Mouse (Mus musculus): Measurements from ENCODE around the gene 2810021J22Rik. TPM values are rescaled to one million over a fixed set of nuclear protein-coding genes. Genes with fewer than 3 reads are reported as not detected.
A peak's percentile ranks its signal among the peaks of the same experiment; 100 is the strongest.
"Not testable (repeated sequence)": the region's sequence is repeated elsewhere in the genome, so short reads cannot be mapped to it uniquely, and the experiment has no call there.

Gene 2810021J22Rik
- total RNA-seq (2014; fragmentation: Nextera tagmentation) (4.5 and 7.1 TPM in 2 replicates), total RNA-seq (2017) (3.5 and 4.9 TPM in 2 replicates)

- ATAC-seq (replicated peaks; ENCODE audit: low FRiP score, low TSS enrichment, poor library complexity, severe bottlenecking): peak; percentile 96
Measured at GRCm38 (mm10) chr11:58867039-58867953, at the start of gene 2810021J22Rik. Gene 2810021J22Rik, plus strand, starts transcription at chr11:58867216.

- ATAC-seq (replicated peaks; ENCODE audit: low FRiP score, low TSS enrichment, poor library complexity, severe bottlenecking): not testable (repeated sequence)
Measured at GRCm38 (mm10) chr11:58828937-58829336, 38.1 kb upstream of the 2810021J22Rik start, which contains the start of gene Olfr312. Gene Olfr312, plus strand, starts transcription at chr11:58829237.

- no peak for ATAC-seq (replicated peaks; ENCODE audit: low FRiP score, low TSS enrichment, poor library complexity, severe bottlenecking)
Measured at GRCm38 (mm10) chr11:58829764-58830163, 37.3 kb upstream of the 2810021J22Rik start.

- ATAC-seq (replicated peaks; ENCODE audit: low FRiP score, low TSS enrichment, poor library complexity, severe bottlenecking): not testable (repeated sequence)
Measured at GRCm38 (mm10) chr11:58832541-58832940, 34.5 kb upstream of the 2810021J22Rik start.

GRCm38 (mm10) chr11:58838951-58839350 lies 28.1 kb upstream of the 2810021J22Rik start, which contains the start of gene Olfr311:
Gene Olfr311, plus strand, starts transcription at chr11:58839251.
- not testable (repeated sequence) for ATAC-seq (replicated peaks; ENCODE audit: low FRiP score, low TSS enrichment, poor library complexity, severe bottlenecking)

GRCm38 (mm10) chr11:58846919-58847461 lies 20.0 kb upstream of the 2810021J22Rik start, which contains the start of gene Gm12258:
Gene Gm12258, plus strand, starts transcription at chr11:58847158.
- peak; percentile 100 for ATAC-seq (replicated peaks; ENCODE audit: low FRiP score, low TSS enrichment, poor library complexity, severe bottlenecking)

GRCm38 (mm10) chr11:58847636-58848035 lies 19.4 kb upstream of the 2810021J22Rik start:
- ATAC-seq (replicated peaks; ENCODE audit: low FRiP score, low TSS enrichment, poor library complexity, severe bottlenecking): no peak; the same call in 1 of the 2 replicates

GRCm38 (mm10) chr11:58849731-58850130 lies 17.3 kb upstream of the 2810021J22Rik start:
- no peak for ATAC-seq (replicated peaks; ENCODE audit: low FRiP score, low TSS enrichment, poor library complexity, severe bottlenecking)

- no peak for ATAC-seq (replicated peaks; ENCODE audit: low FRiP score, low TSS enrichment, poor library complexity, severe bottlenecking)
Measured at GRCm38 (mm10) chr11:58860744-58861143, 6.3 kb upstream of the 2810021J22Rik start.

GRCm38 (mm10) chr11:58867954-58868330 lies 926 bp downstream of the 2810021J22Rik start:
- 0 out of 2 replicates have a peak, but pooled peaks have one; percentile 47 for ATAC-seq (replicated peaks; ENCODE audit: low FRiP score, low TSS enrichment, poor library complexity, severe bottlenecking)

GRCm38 (mm10) chr11:58870961-58871360 lies 3.9 kb downstream of the 2810021J22Rik start:
- ATAC-seq (replicated peaks; ENCODE audit: low FRiP score, low TSS enrichment, poor library complexity, severe bottlenecking): no peak

GRCm38 (mm10) chr11:58883756-58884155 lies 16.7 kb downstream of the 2810021J22Rik start:
- no peak for ATAC-seq (replicated peaks; ENCODE audit: low FRiP score, low TSS enrichment, poor library complexity, severe bottlenecking)

- no peak for ATAC-seq (replicated peaks; ENCODE audit: low FRiP score, low TSS enrichment, poor library complexity, severe bottlenecking)
Measured at GRCm38 (mm10) chr11:58890511-58890910, 23.5 kb downstream of the 2810021J22Rik start.

GRCm38 (mm10) chr11:58894456-58894855 lies 27.4 kb downstream of the 2810021J22Rik start:
- ATAC-seq (replicated peaks; ENCODE audit: low FRiP score, low TSS enrichment, poor library complexity, severe bottlenecking): no peak

- no peak for ATAC-seq (replicated peaks; ENCODE audit: low FRiP score, low TSS enrichment, poor library complexity, severe bottlenecking)
Measured at GRCm38 (mm10) chr11:58897485-58897884, 30.5 kb downstream of the 2810021J22Rik start.

- peak; percentile 76 for ATAC-seq (replicated peaks; ENCODE audit: low FRiP score, low TSS enrichment, poor library complexity, severe bottlenecking)
Measured at GRCm38 (mm10) chr11:58901080-58901479, 34.1 kb downstream of the 2810021J22Rik start.

GRCm38 (mm10) chr11:58903511-58904409 lies 36.7 kb downstream of the 2810021J22Rik start, which contains the start of gene Zfp39:
Gene Zfp39, minus strand, starts transcription at chr11:58904225.
- peak; percentile 91 for ATAC-seq (replicated peaks; ENCODE audit: low FRiP score, low TSS enrichment, poor library complexity, severe bottlenecking)

- ATAC-seq (replicated peaks; ENCODE audit: low FRiP score, low TSS enrichment, poor library complexity, severe bottlenecking): 0 out of 2 replicates have a peak, but pooled peaks have one; percentile 6
Measured at GRCm38 (mm10) chr11:58904410-58904718, 37.3 kb downstream of the 2810021J22Rik start.

- ATAC-seq (replicated peaks; ENCODE audit: low FRiP score, low TSS enrichment, poor library complexity, severe bottlenecking): peak; percentile 38
Measured at GRCm38 (mm10) chr11:58904838-58905237, 37.8 kb downstream of the 2810021J22Rik start.

All from megakaryocyte-erythroid progenitor cell, adult 5-6 weeks (primary cell).